Mouse (Mus musculus): ENCODE measurements around the gene Lta. TPM values are rescaled to one million over a fixed set of nuclear protein-coding genes. Genes with fewer than 3 reads are reported as not detected.
A peak's percentile ranks its signal among the peaks of the same experiment; 100 is the strongest.

Lta gene
- polyA plus RNA-seq, 1 experiment = 1.1 TPM

GRCm38 (mm10) chr17:35232043-35232442 is 26.9 kb upstream of the Lta start:
- WGBS = 6% methylated on average over 12 of the region's 12 CpGs
- H3K36me3 ChIP-seq (ENCODE audit: control insufficient read depth, insufficient read depth, low read length) = no peaks in the 10 kb centered on the region

DNA sequence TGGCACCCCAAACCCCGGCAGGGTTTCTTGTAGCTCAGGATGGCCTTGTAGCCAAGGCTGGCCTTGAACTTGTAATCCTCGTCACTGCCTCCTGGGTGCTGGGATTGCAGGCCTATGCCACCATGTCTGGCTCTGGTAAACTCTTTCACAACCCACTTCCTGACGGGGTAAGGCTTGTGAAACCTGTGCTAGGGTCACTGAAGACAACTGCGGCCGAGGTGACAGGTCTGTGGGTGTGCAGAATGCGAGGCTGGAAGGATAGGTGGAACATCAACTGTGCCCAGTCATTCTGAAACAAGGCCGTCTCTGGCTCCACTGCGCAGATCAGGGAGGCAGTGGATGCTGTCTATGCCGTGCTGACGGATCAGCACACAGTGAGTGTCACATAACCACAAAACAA is 25.9 kb upstream of the Lta start:
- no peak overlapping the region for H3K4me3 ChIP-seq (ENCODE audit: insufficient read depth, low read depth, low read length)
- 91% methylated on average over 10 of the region's 10 CpGs for WGBS
- H3K27me3 ChIP-seq (replicated peaks; ENCODE audit: control insufficient read depth, insufficient read depth, low read length) = no peaks in the 10 kb centered on the region
- TF ChIP-seq POLR2A (IDR thresholded peaks at IDR 0.05; ENCODE audit: low read depth, low read length) (no peak), CTCF (conservative IDR thresholded peaks at IDR 0.05; ENCODE audit: insufficient read depth, insufficient read length, low read depth, low read length) (no peak)
- peaks cover 4% of the 10 kb centered on the region; the same call in 1 of the 2 replicates for H3K4me1 ChIP-seq (ENCODE audit: control insufficient read depth, insufficient read depth, low read length)
- no peak for DNase-seq
- no peaks in the 10 kb centered on the region for H3K36me3 ChIP-seq (ENCODE audit: control insufficient read depth, insufficient read depth, low read length)
- H3K27ac ChIP-seq (ENCODE audit: insufficient read depth, low read depth, low read length) = no peak overlapping the region

More at GRCm38 (mm10) chr17:35232043-35232442, 26.9 kb upstream of the Lta start:
- no peaks in the 10 kb centered on the region for H3K27me3 ChIP-seq (replicated peaks; ENCODE audit: control insufficient read depth, insufficient read depth, low read length)
- DNase-seq = peak; percentile 84
- H3K27ac ChIP-seq (ENCODE audit: insufficient read depth, low read depth, low read length) = no peak overlapping the region
- peaks cover 4% of the 10 kb centered on the region; the same call in 1 of the 2 replicates for H3K4me1 ChIP-seq (ENCODE audit: control insufficient read depth, insufficient read depth, low read length)
- TF ChIP-seq CTCF (conservative IDR thresholded peaks at IDR 0.05; ENCODE audit: insufficient read depth, insufficient read length, low read depth, low read length) (peak; percentile 89), POLR2A (IDR thresholded peaks at IDR 0.05; ENCODE audit: low read depth, low read length) (no peak)
- H3K4me3 ChIP-seq (ENCODE audit: insufficient read depth, low read depth, low read length) = no peak overlapping the region

GRCm38 (mm10) chr17:35226561-35227046 is 21.5 kb upstream of the Lta start:
- H3K36me3 ChIP-seq (ENCODE audit: control insufficient read depth, insufficient read depth, low read length) = no peaks in the 10 kb centered on the region

GRCm38 (mm10) chr17:35225456-35225855 is 20.3 kb upstream of the Lta start:
- Histone ChIP-seq H3K4me1 (ENCODE audit: control insufficient read depth, insufficient read depth, low read length) (no peaks in the 10 kb centered on the region), H3K36me3 (ENCODE audit: control insufficient read depth, insufficient read depth, low read length) (no peaks in the 10 kb centered on the region; the same call in 1 of the 2 replicates), H3K27me3 (replicated peaks; ENCODE audit: control insufficient read depth, insufficient read depth, low read length) (no peaks in the 10 kb centered on the region), H3K4me3 (ENCODE audit: insufficient read depth, low read depth, low read length) (no peak overlapping the region), H3K27ac (ENCODE audit: insufficient read depth, low read depth, low read length) (no peak overlapping the region)
- TF ChIP-seq POLR2A (IDR thresholded peaks at IDR 0.05; ENCODE audit: low read depth, low read length) (no peak), CTCF (conservative IDR thresholded peaks at IDR 0.05; ENCODE audit: insufficient read depth, insufficient read length, low read depth, low read length) (no peak)
- WGBS = 85% methylated on average over 5 of the region's 5 CpGs
- no peak for DNase-seq

More at GRCm38 (mm10) chr17:35226561-35227046, 21.5 kb upstream of the Lta start:
- WGBS = 72% methylated on average over 14 of the region's 14 CpGs
- no peak overlapping the region for H3K4me3 ChIP-seq (ENCODE audit: insufficient read depth, low read depth, low read length)
- H3K4me1 ChIP-seq (ENCODE audit: control insufficient read depth, insufficient read depth, low read length) = no peaks in the 10 kb centered on the region
- H3K27me3 ChIP-seq (replicated peaks; ENCODE audit: control insufficient read depth, insufficient read depth, low read length) = no peaks in the 10 kb centered on the region
- no peak for TF ChIP-seq POLR2A (IDR thresholded peaks at IDR 0.05; ENCODE audit: low read depth, low read length)
- TF ChIP-seq CTCF (conservative IDR thresholded peaks at IDR 0.05; ENCODE audit: insufficient read depth, insufficient read length, low read depth, low read length) = no peak
- no peak for DNase-seq
- no peak overlapping the region for H3K27ac ChIP-seq (ENCODE audit: insufficient read depth, low read depth, low read length)

GRCm38 (mm10) chr17:35224641-35225040 is 19.5 kb upstream of the Lta start:
- no peaks in the 10 kb centered on the region; the same call in 1 of the 2 replicates for H3K36me3 ChIP-seq (ENCODE audit: control insufficient read depth, insufficient read depth, low read length)
- 95% methylated on average over 4 of the region's 4 CpGs for WGBS

GRCm38 (mm10) chr17:35222299-35222698 is 17.1 kb upstream of the Lta start:
- no peak for TF ChIP-seq POLR2A (IDR thresholded peaks at IDR 0.05; ENCODE audit: low read depth, low read length)
- no peak for TF ChIP-seq CTCF (conservative IDR thresholded peaks at IDR 0.05; ENCODE audit: insufficient read depth, insufficient read length, low read depth, low read length)

More at GRCm38 (mm10) chr17:35224641-35225040, 19.5 kb upstream of the Lta start:
- H3K27ac ChIP-seq (ENCODE audit: insufficient read depth, low read depth, low read length) = no peak overlapping the region
- TF ChIP-seq CTCF (conservative IDR thresholded peaks at IDR 0.05; ENCODE audit: insufficient read depth, insufficient read length, low read depth, low read length) = no peak
- no peak for TF ChIP-seq POLR2A (IDR thresholded peaks at IDR 0.05; ENCODE audit: low read depth, low read length)
- DNase-seq = no peak
- no peaks in the 10 kb centered on the region for H3K27me3 ChIP-seq (replicated peaks; ENCODE audit: control insufficient read depth, insufficient read depth, low read length)
- H3K4me3 ChIP-seq (ENCODE audit: insufficient read depth, low read depth, low read length) = no peak overlapping the region
- H3K4me1 ChIP-seq (ENCODE audit: control insufficient read depth, insufficient read depth, low read length) = no peaks in the 10 kb centered on the region

DNA sequence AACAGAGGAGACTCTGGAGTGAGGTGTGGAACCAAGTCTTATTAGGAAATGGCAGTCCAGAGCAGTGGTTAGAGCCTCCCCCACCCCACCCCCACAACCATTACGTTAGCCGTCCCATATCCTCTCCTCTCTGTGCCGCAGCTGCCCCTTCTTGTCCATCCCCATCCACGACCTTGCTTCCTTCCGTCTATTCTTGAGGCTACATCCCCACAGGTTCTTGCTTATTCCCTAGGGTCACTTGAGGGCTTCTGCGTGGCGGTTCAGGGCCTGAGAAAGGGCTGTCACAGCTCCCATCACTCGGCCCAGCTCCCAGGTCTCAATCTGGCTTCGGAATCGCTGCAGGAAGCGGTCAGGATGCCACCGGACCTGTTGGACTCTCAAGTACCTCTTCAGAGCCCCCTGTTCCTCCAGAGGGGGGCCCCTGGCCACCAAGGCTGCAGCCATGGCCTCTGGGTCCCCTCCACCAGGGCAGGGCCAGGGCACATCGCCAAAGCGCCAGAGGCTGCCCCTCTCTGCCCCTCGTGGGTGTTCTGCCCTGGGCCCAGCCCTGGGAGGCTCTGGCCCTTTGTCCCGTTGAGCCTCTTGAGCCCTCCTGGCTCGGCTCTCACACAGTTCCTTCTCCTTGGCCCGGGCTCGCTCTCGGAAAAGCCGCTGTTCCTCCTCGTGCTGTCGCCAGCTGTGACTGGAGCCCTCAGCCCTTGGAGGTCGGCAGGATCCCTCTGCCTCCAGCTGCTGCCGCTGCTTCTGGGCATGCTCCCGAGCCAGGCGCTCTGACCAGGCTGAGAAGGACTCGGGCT is 15.2 kb upstream of the Lta start, which contains the start of gene Gm16181:
TSS of gene Gm16181 (plus strand) at position 679 of the 797 bp plus-strand sequence.
- H3K4me1 ChIP-seq (ENCODE audit: control insufficient read depth, insufficient read depth, low read length) = peaks cover 2% of the 10 kb centered on the region; the same call in 1 of the 2 replicates
- H3K27ac ChIP-seq (ENCODE audit: insufficient read depth, low read depth, low read length) = peak within 1 kb of the TSS; percentile 67
- WGBS = 57% methylated on average over 28 of the region's 28 CpGs
- no peaks in the 10 kb centered on the region; the same call in 1 of the 2 replicates for H3K36me3 ChIP-seq (ENCODE audit: control insufficient read depth, insufficient read depth, low read length)
- no peak within 1 kb of the TSS for H3K4me3 ChIP-seq (ENCODE audit: insufficient read depth, low read depth, low read length)
- TF ChIP-seq CTCF (conservative IDR thresholded peaks at IDR 0.05; ENCODE audit: insufficient read depth, insufficient read length, low read depth, low read length) (no peak), POLR2A (IDR thresholded peaks at IDR 0.05; ENCODE audit: low read depth, low read length) (no peak)
- peak; percentile 50 for DNase-seq
- no peaks in the 10 kb centered on the region for H3K27me3 ChIP-seq (replicated peaks; ENCODE audit: control insufficient read depth, insufficient read depth, low read length)

More at GRCm38 (mm10) chr17:35222299-35222698, 17.1 kb upstream of the Lta start:
- Histone ChIP-seq H3K27ac (ENCODE audit: insufficient read depth, low read depth, low read length) (no peak overlapping the region), H3K36me3 (ENCODE audit: control insufficient read depth, insufficient read depth, low read length) (no peaks in the 10 kb centered on the region; the same call in 1 of the 2 replicates), H3K27me3 (replicated peaks; ENCODE audit: control insufficient read depth, insufficient read depth, low read length) (no peaks in the 10 kb centered on the region), H3K4me3 (ENCODE audit: insufficient read depth, low read depth, low read length) (no peak overlapping the region), H3K4me1 (ENCODE audit: control insufficient read depth, insufficient read depth, low read length) (peaks cover 2% of the 10 kb centered on the region; the same call in 1 of the 2 replicates)
- DNase-seq = no peak
- 59% methylated on average over 6 of the region's 6 CpGs for WGBS

Measured in kidney, adult 2 months (tissue).